In genomic region chr6:72535165-72535564, GRCm38 (mm10) we compare ENCODE assay signal across 8 mouse cellular contexts. TPM values are rescaled to one million over a fixed set of nuclear protein-coding genes. Genes with fewer than 3 reads are reported as not detected.
DNase-seq lines count a peak whose midpoint lies in the region; ATAC-seq and TF ChIP-seq lines count a peak whose summit lies in the region.

No protein-coding gene starts in this region.

- no peak overlapping the region for H3K4me3 ChIP-seq in hindbrain, embryonic 12.5 days
- no peak overlapping the region for H3K4me3 ChIP-seq in left cerebral cortex, adult 2 months
- H3K4me3 ChIP-seq in megakaryocyte, embryonic 14.5 days (replicated peaks), result peak overlapping the region; percentile 71

- H3K27me3 ChIP-seq in hindbrain, embryonic 12.5 days, result no peaks in the 10 kb centered on the region
- no peaks in the 10 kb centered on the region for H3K27me3 ChIP-seq in megakaryocyte, embryonic 14.5 days (replicated peaks)

- H3K9me3 ChIP-seq in hindbrain, embryonic 12.5 days (replicated peaks), result no peaks in the 10 kb centered on the region
- H3K9me3 ChIP-seq in megakaryocyte, embryonic 14.5 days, result peaks cover 1% of the 10 kb centered on the region

- no peak for ATAC-seq in hindbrain, embryonic 12.5 days (ENCODE audit: low FRiP score)

- no peak overlapping the region for H3K27ac ChIP-seq in hindbrain, embryonic 12.5 days
- 0 out of 2 replicates have a peak overlapping the region, but pooled peaks have one; percentile 4 for H3K27ac ChIP-seq in left cerebral cortex, adult 2 months

- H3K9ac ChIP-seq in hindbrain, embryonic 12.5 days, result no peak overlapping the region

- peaks cover 20% of the 10 kb centered on the region for H3K4me1 ChIP-seq in hindbrain, embryonic 12.5 days
- peaks cover 52% of the 10 kb centered on the region for H3K4me1 ChIP-seq in megakaryocyte, embryonic 14.5 days

- H3K4me2 ChIP-seq in hindbrain, embryonic 12.5 days (replicated peaks), result peak overlapping the region; percentile 37; the same call in 1 of the 2 replicates

- WGBS in hindbrain, embryonic 12.5 days, result 4% methylated on average over 9 of the region's 9 CpGs

- H3K36me3 ChIP-seq in hindbrain, embryonic 12.5 days, result no peaks in the 10 kb centered on the region
- no peaks in the 10 kb centered on the region for H3K36me3 ChIP-seq in megakaryocyte, embryonic 14.5 days (replicated peaks; ENCODE audit: low read length)

- TF ChIP-seq CTCF in left cerebral cortex, adult 2 months (IDR thresholded peaks at IDR 0.05), result peak; percentile 95

- DNase-seq in NIH3T3 (ENCODE audit: low read depth), result peak; percentile 94
- DNase-seq in cerebellum, adult 9-10 months, result peak; percentile 82
- peak; percentile 52 to 89 for DNase-seq in frontal cortex, adult 2 months (ENCODE audit: extremely low spot score in 1 of 2, low spot score in 1 of 2)
- peak; percentile 76 to 81 for DNase-seq in left cerebral cortex, adult 2 months (ENCODE audit: extremely low spot score in 1 of 2, low spot score in 2 of 2)
- DNase-seq in right cerebral cortex, postnatal 4 days, result peak; percentile 91
- DNase-seq in urinary bladder, postnatal 4 days (ENCODE audit: low spot score in 2 of 2), result peak; percentile 73 to 87

- intact Hi-C loops in left cerebral cortex, adult 2 months (cut with DNase I), result loop anchor here (1.0 to 5.0 kb wide), 2 partner anchors 31 to 178 kb away; partner anchors contain the start of gene Tmem150a

RNA-seq across cellular contexts. Expression of gene Capg, which starts 9.0 kb away (rescaled TPM):
- 3.5 and 4.7 TPM in 2 replicates for polyA plus RNA-seq in frontal cortex, adult 2 months (2012; rRNA removed)
- polyA plus RNA-seq in hindbrain, embryonic 12.5 days (2016; fragmentation: Nextera tagmentation; extraction: Ambion mirVana), result 10.6 and 15.0 TPM in 2 replicates
- total RNA-seq in left cerebral cortex, adult 2 months (2021), result 1 to 10 TPM; 2.3 to 2.6 TPM
- polyA plus RNA-seq in megakaryocyte, embryonic 14.5 days (2012; ENCODE audit: insufficient read depth, low replicate concordance), result 7.6 and 140 TPM in 2 replicates

RNA-seq across cellular contexts. Expression of gene Sh2d6, which starts 13.7 kb away (rescaled TPM):
- 1.8 and 2.3 TPM in 2 replicates for polyA plus RNA-seq in frontal cortex, adult 2 months (2012; rRNA removed)
- 0.62 and 0.82 TPM in 2 replicates for polyA plus RNA-seq in hindbrain, embryonic 12.5 days (2016; fragmentation: Nextera tagmentation; extraction: Ambion mirVana)
- total RNA-seq in left cerebral cortex, adult 2 months (2021), result under 1 TPM; 0.28 to 0.48 TPM
- 0.10 TPM in 1 of 2 replicates, not detected in the other for polyA plus RNA-seq in megakaryocyte, embryonic 14.5 days (2012; ENCODE audit: insufficient read depth, low replicate concordance)
